Mouse (Mus musculus): ENCODE data around the gene Ezh1.

Gene Ezh1

GRCm38 (mm10) chr11:101152825-101153224, 73.4 kb downstream of the Ezh1 start:
- in situ Hi-C loops (cut with MboI, MseI): no loop called here

- in situ Hi-C loops (cut with MboI, MseI): no loop called here
Observed at GRCm38 (mm10) chr11:101151063-101151462, 75.2 kb downstream of the Ezh1 start.

GRCm38 (mm10) chr11:101149178-101150105, 76.8 kb downstream of the Ezh1 start:
- in situ Hi-C loops (cut with MboI, MseI): no loop called here

GRCm38 (mm10) chr11:101148751-101149150, 77.5 kb downstream of the Ezh1 start:
- in situ Hi-C loops (cut with MboI, MseI): no loop called here

- in situ Hi-C loops (cut with MboI, MseI): no loop called here
Observed at GRCm38 (mm10) chr11:101146377-101146776, 79.9 kb downstream of the Ezh1 start.

GRCm38 (mm10) chr11:101143338-101144225, 82.7 kb downstream of the Ezh1 start:
- in situ Hi-C loops (cut with MboI, MseI): no loop called here

- in situ Hi-C loops (cut with MboI, MseI): no loop called here
Observed at GRCm38 (mm10) chr11:101142215-101142967, 83.9 kb downstream of the Ezh1 start.

Measured in T-helper 2 cell (primary cell).